Mouse (Mus musculus): Measurements from ENCODE around the gene D6Ertd527e.

D6Ertd527e gene

DNA sequence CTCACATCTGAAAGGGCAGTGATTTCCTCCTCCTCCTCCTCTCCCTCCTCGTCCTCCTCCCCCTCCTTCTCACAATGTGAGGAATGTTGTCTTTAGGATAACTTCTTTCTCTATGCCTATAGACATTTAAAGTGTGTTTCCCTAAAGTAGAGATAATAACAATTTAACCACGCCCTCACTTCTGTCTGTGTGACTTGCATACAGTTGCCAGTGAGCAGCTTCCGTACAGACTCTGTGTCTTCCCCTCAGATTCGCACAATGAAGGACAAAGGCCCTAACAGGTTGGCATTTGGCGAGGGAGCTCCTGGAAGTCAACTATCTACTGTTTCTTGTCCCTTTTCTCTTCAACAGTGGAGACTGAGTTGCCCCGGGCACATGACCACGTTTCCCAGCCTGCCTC is 45.9 kb downstream of the D6Ertd527e start:
- no peak for DNase-seq (ENCODE audit: low read depth in 2 of 2, low spot score in 2 of 2)

DNA sequence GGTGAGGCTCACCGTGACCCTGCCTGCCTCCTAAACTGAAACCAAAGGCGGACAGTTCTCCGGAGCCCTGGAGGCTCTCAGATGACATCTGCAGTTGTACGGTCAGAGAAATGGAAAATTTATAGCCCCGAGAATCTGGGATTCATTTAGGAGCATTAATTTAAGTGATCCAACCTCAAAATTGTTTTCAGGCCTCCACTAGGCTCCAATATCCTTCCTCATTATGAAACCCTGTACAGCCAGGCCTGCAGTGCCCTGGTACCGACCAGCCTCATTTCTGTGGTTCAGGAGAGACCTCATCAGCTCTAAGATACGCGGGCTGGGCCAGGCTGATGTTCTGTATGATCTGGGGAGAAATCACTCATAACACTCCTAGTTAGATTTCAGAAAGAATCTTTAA is 46.9 kb downstream of the D6Ertd527e start:
- DNase-seq (ENCODE audit: low read depth in 2 of 2, low spot score in 2 of 2): no peak

DNA sequence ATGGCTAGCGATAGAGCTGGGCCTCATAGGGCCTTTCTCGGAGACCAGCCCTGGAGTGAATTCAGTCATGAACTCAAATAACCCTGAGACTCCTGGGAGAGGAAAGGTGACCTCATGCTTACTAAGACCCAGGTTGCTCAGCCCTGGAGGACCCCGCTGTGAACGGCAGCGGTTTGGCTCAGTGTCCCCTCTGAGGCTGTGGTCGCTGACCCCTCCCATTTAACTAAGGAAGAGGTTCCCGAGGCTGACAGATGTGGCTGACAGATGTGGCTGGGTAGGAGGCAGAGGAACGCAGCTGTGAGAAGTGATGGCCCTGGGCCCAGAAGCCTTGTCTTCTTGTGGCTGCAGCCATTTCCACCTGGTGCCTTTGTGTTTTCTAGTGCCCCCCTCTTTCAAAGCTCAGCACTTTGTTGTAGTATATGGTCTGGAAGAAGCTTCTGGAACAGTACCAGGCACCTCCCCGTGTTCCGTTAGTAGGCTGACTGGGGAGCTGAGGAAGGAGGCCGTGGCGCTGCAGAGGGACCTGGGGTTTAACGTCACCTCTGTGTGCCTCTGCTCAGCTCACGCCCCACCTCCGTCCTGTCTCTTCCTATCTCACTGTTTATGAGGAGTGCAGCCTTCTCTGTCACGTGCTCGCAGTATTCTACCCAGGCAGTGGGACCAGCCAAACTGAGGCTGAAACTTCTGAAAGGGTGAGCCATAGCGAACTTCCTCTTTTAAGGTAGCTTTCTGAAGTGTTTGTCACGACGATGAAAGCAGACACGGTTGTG is 48.1 kb downstream of the D6Ertd527e start:
- DNase-seq (ENCODE audit: low read depth in 2 of 2, low spot score in 2 of 2): peak; percentile 72 to 76

DNA sequence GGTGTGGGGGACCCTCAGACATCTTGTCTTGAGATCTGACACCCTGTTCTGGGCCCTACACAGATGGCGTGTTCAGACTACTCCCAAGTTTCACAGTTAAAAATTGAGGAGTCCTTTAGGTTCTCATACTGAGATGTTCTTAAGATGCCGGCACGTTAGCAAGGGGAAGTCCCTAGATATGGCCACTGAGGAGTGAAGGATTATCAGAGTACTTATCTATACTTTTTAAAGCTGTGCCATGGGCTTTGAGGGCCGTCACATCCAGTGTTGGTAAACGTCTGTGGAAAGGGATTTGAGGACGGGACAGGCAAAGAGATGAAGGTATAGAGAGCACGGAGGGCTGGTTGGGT is 48.7 kb downstream of the D6Ertd527e start:
- DNase-seq (ENCODE audit: low read depth in 2 of 2, low spot score in 2 of 2): no peak

DNA sequence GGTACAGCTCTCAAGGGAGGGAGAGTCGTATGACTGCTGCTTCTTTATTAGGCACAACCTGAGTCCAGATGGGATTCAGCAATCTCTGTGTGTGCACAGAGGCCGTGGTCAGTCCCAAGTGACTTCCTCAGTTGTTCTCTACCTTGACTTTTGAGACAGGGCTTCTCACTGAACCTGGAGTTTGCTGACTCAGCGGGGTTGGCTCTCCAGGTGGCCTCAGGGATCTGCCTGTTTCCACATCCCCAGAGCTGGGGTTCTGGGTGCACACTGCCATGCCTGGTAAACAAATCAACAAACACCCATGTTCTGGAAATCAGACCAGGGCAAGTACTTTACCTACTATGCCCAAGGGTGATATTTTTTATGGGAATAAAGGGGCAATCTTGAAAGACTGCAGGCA is 49.3 kb downstream of the D6Ertd527e start:
- no peak for DNase-seq (ENCODE audit: low read depth in 2 of 2, low spot score in 2 of 2)

DNA sequence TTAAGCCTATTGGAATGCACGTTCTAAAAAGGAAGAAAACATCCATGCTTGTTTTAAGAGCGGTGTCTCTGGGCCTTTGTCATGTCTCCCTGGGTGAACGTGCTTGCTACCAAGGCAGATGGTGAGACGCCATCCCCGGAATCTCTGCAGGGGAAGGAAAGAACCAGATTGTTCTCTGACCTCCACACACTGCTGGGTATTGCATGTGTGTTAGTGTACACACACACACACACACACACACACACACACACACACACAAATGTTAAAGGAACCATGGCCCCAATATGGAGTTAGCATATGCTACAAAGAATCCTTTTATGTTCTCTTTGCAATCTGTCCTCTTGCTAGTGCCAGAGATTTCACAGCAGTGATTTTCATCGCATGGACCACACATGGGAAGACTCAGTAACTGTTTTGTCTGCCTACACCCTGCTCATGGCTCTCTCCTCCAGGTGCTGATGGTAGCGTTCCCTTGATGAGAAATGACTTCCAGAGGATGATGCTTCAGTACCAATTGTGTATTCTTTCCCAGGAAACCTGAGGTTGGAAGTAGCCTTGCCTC is 53.6 kb downstream of the D6Ertd527e start:
- no peak for DNase-seq (ENCODE audit: low read depth in 2 of 2, low spot score in 2 of 2)

DNA sequence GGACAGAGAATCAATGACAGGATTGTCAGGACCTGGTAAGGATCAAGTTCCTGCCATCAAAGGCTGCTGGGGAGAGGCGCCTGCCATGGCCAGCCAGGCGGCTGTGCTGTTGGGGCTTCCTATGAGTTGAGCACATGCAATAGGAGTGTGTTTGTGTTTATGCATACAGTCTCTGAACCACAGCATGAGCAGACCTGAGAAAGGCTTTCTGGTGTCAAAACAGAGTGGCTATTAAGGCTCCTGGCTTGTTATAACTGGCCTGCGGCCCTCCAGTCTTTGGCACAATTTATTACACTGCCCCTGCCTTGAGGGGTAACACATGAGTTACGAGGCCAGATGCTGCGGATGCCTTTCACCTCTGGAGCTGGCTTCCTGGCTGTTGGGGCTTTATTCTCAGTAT is 55.6 kb downstream of the D6Ertd527e start:
- no peak for DNase-seq (ENCODE audit: low read depth in 2 of 2, low spot score in 2 of 2)

DNA sequence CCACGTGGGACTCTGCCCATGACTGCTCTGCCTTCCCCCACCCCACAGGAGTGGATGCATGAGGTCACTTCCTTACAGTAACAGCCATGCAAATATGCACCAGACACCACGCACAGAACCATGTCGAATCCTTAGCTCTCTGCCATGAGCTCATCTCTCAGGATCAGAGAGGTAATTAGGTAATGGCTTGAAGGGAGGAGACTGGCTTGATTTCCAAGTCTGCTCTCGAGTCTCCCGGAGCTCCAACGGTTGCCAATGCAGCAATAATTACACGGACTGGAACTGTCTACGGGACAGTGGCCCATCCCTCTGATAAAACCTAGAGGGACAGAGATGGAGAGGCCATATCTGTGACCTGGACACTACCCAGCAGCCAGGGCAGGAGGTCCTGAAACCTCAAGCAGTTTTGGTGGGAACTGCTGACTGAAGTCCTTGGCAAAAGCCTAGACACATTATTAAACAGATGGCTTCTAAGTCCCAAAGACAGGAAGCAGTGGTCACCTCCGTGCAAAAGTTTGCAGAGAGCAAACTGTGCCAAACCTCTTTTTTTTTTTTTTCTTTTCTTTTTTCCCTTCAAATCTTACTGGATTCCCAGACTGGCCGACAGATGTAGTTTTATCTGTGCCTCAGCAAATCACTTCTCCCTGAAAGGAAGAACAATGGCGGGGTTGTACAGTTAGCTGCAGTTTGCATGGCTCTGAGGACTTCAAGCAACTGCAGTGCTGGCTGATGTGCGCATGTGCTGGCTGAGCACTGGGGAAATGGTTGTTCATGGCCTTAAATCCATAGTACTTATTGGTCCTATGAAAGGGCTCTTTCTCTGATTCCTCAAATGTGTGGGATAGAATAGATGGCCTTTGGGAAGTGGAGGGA is 57.1 kb downstream of the D6Ertd527e start:
- DNase-seq (ENCODE audit: low read depth in 2 of 2, low spot score in 2 of 2): no peak

Data from CD8-positive naive resting alpha-beta T cell, adult 2 months (primary cell).